In genomic region chr17:56031431-56031830, GRCm38 (mm10) we compare ENCODE assay signal across 10 mouse cellular contexts. TPM values are rescaled to one million over a fixed set of nuclear protein-coding genes. Genes with fewer than 3 reads are reported as not detected.
DNase-seq lines count a peak whose midpoint lies in the region; ATAC-seq and TF ChIP-seq lines count a peak whose summit lies in the region.
"Had no signal": no experiment of that assay in that cellular context is flagged by ENCODE, and none has a peak within 500 bp of the region (broad histone marks: within the 10 kb centered on the region; RNA-seq: fewer than 3 reads in every experiment).

No protein-coding gene starts in this region.

- H3K27me3 ChIP-seq in heart, adult 2 months (ENCODE audit: control insufficient read depth, insufficient read depth, low read length), result no peaks in the 10 kb centered on the region
- no peaks in the 10 kb centered on the region for H3K27me3 ChIP-seq in kidney, embryonic 15.5 days
- no peaks in the 10 kb centered on the region for H3K27me3 ChIP-seq in MEL (ENCODE audit: control insufficient read depth in 1 of 2, insufficient read depth in 2 of 2, low read length in 2 of 2)
- H3K27me3 ChIP-seq: CH12.LX; embryonic facial prominence, embryonic 15.5 days; forebrain, embryonic 13.5 days had no signal

- peaks cover 35% of the 10 kb centered on the region for H3K4me1 ChIP-seq in heart, adult 2 months (ENCODE audit: control insufficient read depth, insufficient read depth, low read length)
- H3K4me1 ChIP-seq in kidney, embryonic 15.5 days, result peaks cover 68% of the 10 kb centered on the region
- H3K4me1 ChIP-seq in MEL (ENCODE audit: control insufficient read depth in 1 of 2, insufficient read depth in 2 of 2, low read length in 2 of 2), result peaks cover 18 to 32% of the 10 kb centered on the region in 2 experiments
- peaks cover 77% of the 10 kb centered on the region for H3K4me1 ChIP-seq in bone marrow macrophage, adult 2 months (ENCODE audit: control insufficient read depth, insufficient read depth, low read length)

- peak in 1 of 2 experiments; percentile 19 for DNase-seq in heart, adult 2 months
- no peak for DNase-seq in heart, adult 9 months (ENCODE audit: low spot score in 2 of 2)
- no peak for DNase-seq in kidney, postnatal 25 days
- no peak for DNase-seq in MEL (ENCODE audit: low read depth, low spot score)

- no peak for TF ChIP-seq EP300 in heart, adult 2 months (IDR thresholded peaks at IDR 0.05; ENCODE audit: insufficient read depth, low read depth, low read length)
- no peak for TF ChIP-seq EP300 in MEL (IDR thresholded peaks at IDR 0.05; ENCODE audit: low read depth in 1 of 2, low read length in 2 of 2)

- 89% methylated on average over 7 of the region's 7 CpGs for WGBS in heart, adult 2 months
- WGBS in kidney, embryonic 15.5 days, result 89% methylated on average over 7 of the region's 7 CpGs

- no peak for TF ChIP-seq RAD21 in MEL (IDR thresholded peaks at IDR 0.05; ENCODE audit: low read depth, low read length)

- H3K9me3 ChIP-seq in kidney, embryonic 15.5 days (replicated peaks), result no peaks in the 10 kb centered on the region
- H3K9me3 ChIP-seq in MEL (replicated peaks; ENCODE audit: insufficient read depth, low read length), result no peaks in the 10 kb centered on the region
- H3K9me3 ChIP-seq: embryonic facial prominence, embryonic 15.5 days; forebrain, embryonic 13.5 days had no signal

- peaks cover 13% of the 10 kb centered on the region for H3K79me2 ChIP-seq in heart, adult 2 months (replicated peaks; ENCODE audit: control insufficient read depth, insufficient read depth, low read length)
- peaks cover 89% of the 10 kb centered on the region for H3K79me2 ChIP-seq in MEL (ENCODE audit: control insufficient read depth, insufficient read depth, low read length, poor library complexity)

- intact Hi-C loops in heart, adult 2 months (cut with DNase I), result loop anchor here (10.0 kb wide), 1 partner anchor 583 kb away; the partner anchor contains the start of gene Rpl36

- TF ChIP-seq POLR2A in heart, adult 2 months (IDR thresholded peaks at IDR 0.05; ENCODE audit: insufficient read depth, low read depth, low read length), result no peak
- TF ChIP-seq POLR2A in MEL (IDR thresholded peaks at IDR 0.05; ENCODE audit: control insufficient read depth in 1 of 2, insufficient read depth in 1 of 2, low read depth in 1 of 2, low read length in 2 of 2, poor library complexity in 1 of 2), result no peak
- no peak for TF ChIP-seq POLR2A in bone marrow macrophage, adult 2 months (IDR thresholded peaks at IDR 0.05; ENCODE audit: borderline replicate concordance, low read depth, low read length)

- H3K27ac ChIP-seq in heart, adult 2 months, result peak overlapping the region; percentile 5; the same call in 1 of the 2 replicates
- H3K27ac ChIP-seq in kidney, embryonic 15.5 days, result peak overlapping the region; percentile 52; the same call in 1 of the 2 replicates
- H3K27ac ChIP-seq in MEL (ENCODE audit: control insufficient read depth, low read depth, low read length), result peak overlapping the region; percentile 74
- peak overlapping the region; percentile 98 for H3K27ac ChIP-seq in bone marrow macrophage, adult 2 months (ENCODE audit: insufficient read depth, low read depth, low read length)
- H3K27ac ChIP-seq: embryonic facial prominence, embryonic 15.5 days; forebrain, embryonic 13.5 days had no signal

- H3K4me3 ChIP-seq in heart, adult 2 months, result no peak overlapping the region
- no peak overlapping the region for H3K4me3 ChIP-seq in kidney, embryonic 15.5 days (replicated peaks)
- no peak overlapping the region for H3K4me3 ChIP-seq in MEL (ENCODE audit: control insufficient read depth in 1 of 2, insufficient read depth in 1 of 2, low read depth in 2 of 2, low read length in 2 of 2)
- no peak overlapping the region for H3K4me3 ChIP-seq in bone marrow macrophage, adult 2 months (ENCODE audit: insufficient read depth, low read length)
- H3K4me3 ChIP-seq: embryonic facial prominence, embryonic 15.5 days; forebrain, embryonic 13.5 days had no signal

- no peak overlapping the region for H3K9ac ChIP-seq in heart, adult 2 months (ENCODE audit: low read depth, low read length)
- H3K9ac ChIP-seq in kidney, embryonic 15.5 days, result no peak overlapping the region
- H3K9ac ChIP-seq in MEL (ENCODE audit: control insufficient read depth, low read depth, low read length, poor library complexity, severe bottlenecking), result peak overlapping the region; percentile 44
- H3K9ac ChIP-seq: embryonic facial prominence, embryonic 15.5 days; forebrain, embryonic 13.5 days had no signal

- H3K36me3 ChIP-seq in heart, adult 2 months (ENCODE audit: control insufficient read depth, insufficient read depth, low read length), result no peaks in the 10 kb centered on the region
- H3K36me3 ChIP-seq in kidney, embryonic 15.5 days, result peaks cover 56% of the 10 kb centered on the region
- peaks cover 15 to 34% of the 10 kb centered on the region in 2 experiments for H3K36me3 ChIP-seq in MEL (ENCODE audit: control insufficient read depth in 1 of 2, insufficient read depth in 2 of 2, low read length in 2 of 2)

- ATAC-seq in kidney, embryonic 15.5 days (replicated peaks; ENCODE audit: low FRiP score), result no peak
- ATAC-seq in CD4-positive, CD25-positive, alpha-beta regulatory T cell, adult 4 months, result no peak
- ATAC-seq: forebrain, embryonic 13.5 days had no signal

- TF ChIP-seq CTCF in heart, adult 2 months (IDR thresholded peaks at IDR 0.05), result no peak
- no peak for TF ChIP-seq CTCF in MEL (IDR thresholded peaks at IDR 0.05 in 2 of 3, conservative IDR thresholded peaks at IDR 0.05 in 1 of 3; ENCODE audit: control insufficient read depth in 1 of 3, insufficient read depth in 1 of 3, low read depth in 2 of 3, low read length in 3 of 3, poor library complexity in 1 of 3, severe bottlenecking in 1 of 3)
- 0 out of 2 replicates have a peak, but pooled peaks have one; percentile 1 for TF ChIP-seq CTCF in bone marrow macrophage, adult 2 months (IDR thresholded peaks at IDR 0.05; ENCODE audit: low read depth, low read length)

- H3K4me2 ChIP-seq in kidney, embryonic 15.5 days, result no peak overlapping the region
- H3K4me2 ChIP-seq: embryonic facial prominence, embryonic 15.5 days; forebrain, embryonic 13.5 days had no signal

RNA-seq across cellular contexts. Expression of gene Sh3gl1, which starts 5.0 kb away (rescaled TPM):
- 10 to 100 TPM; 13.6 to 14.3 TPM for total RNA-seq in heart, adult 2 months (2021)
- polyA plus RNA-seq in heart, adult 2 months (2012; rRNA removed), result 26.4 and 27.4 TPM in 2 replicates
- 168 and 175 TPM in 2 replicates for polyA plus RNA-seq in kidney, embryonic 15.5 days (2015; fragmentation: Nextera tagmentation; extraction: Ambion mirVana)
- 36.7 and 41.0 TPM in 2 replicates for total RNA-seq in MEL (2012; rRNA removed)
- polyA plus RNA-seq in MEL (2012; ENCODE audit: insufficient read depth in 1 of 2, insufficient read length in 2 of 2, low read depth in 1 of 2, low replicate concordance in 2 of 2, missing spikeins in 1 of 2), result 10 to 100 TPM in 1 of 2 experiments, not detected in 1; 78.4 TPM
- polyA plus RNA-seq in bone marrow macrophage, adult 2 months (2012; ENCODE audit: insufficient read depth, insufficient read length, missing spikeins), result 98.2 and 99.0 TPM in 2 replicates
- polyA plus RNA-seq in CD4-positive, CD25-positive, alpha-beta regulatory T cell, adult 4 months (2017; shearing (Covaris generic)), result 100 to 1,000 TPM in 1 of 2 experiments, 10 to 100 TPM in 1; 93.7 to 110 TPM

RNA-seq across cellular contexts. Expression of gene Chaf1a, which starts 8.8 kb away (rescaled TPM):
- total RNA-seq in heart, adult 2 months (2021), result 1 to 10 TPM in 1 of 2 experiments, under 1 TPM in 1; 0.99 to 1.3 TPM
- polyA plus RNA-seq in heart, adult 2 months (2012; rRNA removed), result 0.45 and 0.67 TPM in 2 replicates
- polyA plus RNA-seq in kidney, embryonic 15.5 days (2015; fragmentation: Nextera tagmentation; extraction: Ambion mirVana), result 26.9 and 30.8 TPM in 2 replicates
- 48.5 and 49.5 TPM in 2 replicates for total RNA-seq in MEL (2012; rRNA removed)
- 100 to 1,000 TPM in 1 of 2 experiments, not detected in 1; 116 TPM for polyA plus RNA-seq in MEL (2012; ENCODE audit: insufficient read depth in 1 of 2, insufficient read length in 2 of 2, low read depth in 1 of 2, low replicate concordance in 2 of 2, missing spikeins in 1 of 2)
- 11.5 and 14.1 TPM in 2 replicates for polyA plus RNA-seq in bone marrow macrophage, adult 2 months (2012; ENCODE audit: insufficient read depth, insufficient read length, missing spikeins)
- 1 to 10 TPM in 1 of 2 experiments, under 1 TPM in 1; 0.51 to 1.0 TPM for polyA plus RNA-seq in CD4-positive, CD25-positive, alpha-beta regulatory T cell, adult 4 months (2017; shearing (Covaris generic))

RNA-seq across cellular contexts. Expression of gene Mpnd, which starts 25.9 kb away (rescaled TPM):
- total RNA-seq in heart, adult 2 months (2021), result 10 to 100 TPM; 63.1 to 78.9 TPM
- 68.0 and 75.8 TPM in 2 replicates for polyA plus RNA-seq in heart, adult 2 months (2012; rRNA removed)
- 97.4 and 103 TPM in 2 replicates for polyA plus RNA-seq in kidney, embryonic 15.5 days (2015; fragmentation: Nextera tagmentation; extraction: Ambion mirVana)
- total RNA-seq in MEL (2012; rRNA removed), result 3.9 and 5.6 TPM in 2 replicates
- 10 to 100 TPM in 1 of 2 experiments, not detected in 1; 18.3 TPM for polyA plus RNA-seq in MEL (2012; ENCODE audit: insufficient read depth in 1 of 2, insufficient read length in 2 of 2, low read depth in 1 of 2, low replicate concordance in 2 of 2, missing spikeins in 1 of 2)
- polyA plus RNA-seq in bone marrow macrophage, adult 2 months (2012; ENCODE audit: insufficient read depth, insufficient read length, missing spikeins), result 41.5 and 52.8 TPM in 2 replicates
- polyA plus RNA-seq in CD4-positive, CD25-positive, alpha-beta regulatory T cell, adult 4 months (2017; shearing (Covaris generic)), result 10 to 100 TPM in 1 of 2 experiments, 1 to 10 TPM in 1; 9.2 to 13.7 TPM

RNA-seq across cellular contexts. Expression of gene Stap2, which starts 26.0 kb away (rescaled TPM):
- total RNA-seq in heart, adult 2 months (2021), result 10 to 100 TPM; 12.2 to 14.8 TPM
- polyA plus RNA-seq in heart, adult 2 months (2012; rRNA removed), result 28.6 and 30.6 TPM in 2 replicates
- polyA plus RNA-seq in kidney, embryonic 15.5 days (2015; fragmentation: Nextera tagmentation; extraction: Ambion mirVana), result 14.5 and 15.5 TPM in 2 replicates
- 0.08 and 0.10 TPM in 2 replicates for total RNA-seq in MEL (2012; rRNA removed)
- polyA plus RNA-seq in MEL (2012; ENCODE audit: insufficient read depth in 1 of 2, insufficient read length in 2 of 2, low read depth in 1 of 2, low replicate concordance in 2 of 2, missing spikeins in 1 of 2), result under 1 TPM in 1 of 2 experiments, not detected in 1; 0.08 TPM
- polyA plus RNA-seq in bone marrow macrophage, adult 2 months (2012; ENCODE audit: insufficient read depth, insufficient read length, missing spikeins), result 0.98 and 1.5 TPM in 2 replicates
- polyA plus RNA-seq in CD4-positive, CD25-positive, alpha-beta regulatory T cell, adult 4 months (2017; shearing (Covaris generic)), result under 1 TPM in 1 of 2 experiments, not detected in 1; 0.70 TPM

RNA-seq across cellular contexts. Expression of gene Ubxn6, which starts 43.4 kb away (rescaled TPM):
- total RNA-seq in heart, adult 2 months (2021), result 10 to 100 TPM; 47.6 to 53.5 TPM
- 64.4 and 79.3 TPM in 2 replicates for polyA plus RNA-seq in heart, adult 2 months (2012; rRNA removed)
- polyA plus RNA-seq in kidney, embryonic 15.5 days (2015; fragmentation: Nextera tagmentation; extraction: Ambion mirVana), result 42.2 and 45.6 TPM in 2 replicates
- 24.8 and 28.2 TPM in 2 replicates for total RNA-seq in MEL (2012; rRNA removed)
- 10 to 100 TPM in 1 of 2 experiments, not detected in 1; 42.2 TPM for polyA plus RNA-seq in MEL (2012; ENCODE audit: insufficient read depth in 1 of 2, insufficient read length in 2 of 2, low read depth in 1 of 2, low replicate concordance in 2 of 2, missing spikeins in 1 of 2)
- 55.7 and 67.6 TPM in 2 replicates for polyA plus RNA-seq in bone marrow macrophage, adult 2 months (2012; ENCODE audit: insufficient read depth, insufficient read length, missing spikeins)
- polyA plus RNA-seq in CD4-positive, CD25-positive, alpha-beta regulatory T cell, adult 4 months (2017; shearing (Covaris generic)), result 10 to 100 TPM; 35.0 to 41.5 TPM

Comparison
In these comparisons a context has a peak if more than half of its experiments do, and no peak if none do; other contexts are left out.
1. H3K27ac ChIP-seq: peak in every context shown above with its lines; median percentile 98 in bone marrow macrophage, adult 2 months; 74 in MEL; 52 in kidney, embryonic 15.5 days; 5 in heart, adult 2 months.